Mouse (Mus musculus) kidney, postnatal 14 days (tissue): ENCODE measurements at regions not wholly inside any gene's neighbourhood (a gene's known extent, or its start where the extent isn't known, plus 50 kb on each side); places are given as distances from the start of the nearest gene placed in this dataset.

Experiments used
- DNase-seq: peaks from one replicate; pipeline ENCODE4 v3.0.0; 2022; ENCODE audit warnings: mixed read lengths

DNA sequence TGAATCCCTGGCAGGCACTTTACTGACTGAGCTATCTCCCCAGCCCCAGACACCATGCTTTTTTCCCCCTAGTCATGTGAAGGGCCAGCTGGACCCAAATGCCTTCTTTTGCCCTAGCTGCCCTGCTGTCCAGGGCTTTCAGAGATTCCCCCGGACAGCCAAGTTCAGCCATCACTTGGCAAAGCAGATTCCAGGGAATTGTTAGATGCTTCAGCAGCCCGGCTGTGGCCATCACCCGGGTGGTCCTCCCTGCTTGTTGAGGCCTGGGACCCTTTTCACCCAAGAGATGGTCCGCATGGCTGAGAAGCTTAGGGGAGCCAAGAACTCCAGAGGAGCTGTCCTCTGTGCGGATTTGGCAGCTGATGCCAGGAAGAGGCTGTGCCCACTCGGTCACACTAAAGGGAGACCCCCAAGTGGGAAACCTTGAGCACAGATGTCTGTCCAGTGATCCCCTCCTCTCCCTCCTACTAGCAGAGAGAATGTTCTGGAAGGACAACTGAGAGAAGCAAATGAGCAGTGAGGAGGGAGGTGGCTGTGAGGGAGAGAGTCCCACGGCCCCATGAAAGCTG is 61.8 kb upstream of the Gli2 start:
- DNase-seq, result no peak

DNA sequence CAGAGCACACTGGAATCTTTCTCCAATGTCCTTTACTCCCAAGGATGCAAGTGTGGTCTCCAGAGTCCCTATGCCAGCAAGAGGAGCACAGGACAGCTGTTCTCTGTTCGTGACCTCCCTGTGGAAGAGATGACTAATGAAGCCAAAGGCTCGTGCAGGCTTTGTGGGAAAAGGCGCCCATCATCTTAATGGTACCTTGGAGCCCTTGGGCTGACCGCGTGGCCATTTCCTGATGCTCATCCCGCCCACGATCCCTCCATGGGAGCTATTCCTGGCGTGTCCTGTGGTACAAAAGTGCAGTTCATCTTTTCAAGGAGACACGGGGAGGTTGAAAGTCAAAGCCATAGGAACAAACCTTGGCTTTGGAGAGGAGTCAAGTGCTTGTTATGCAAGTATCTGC is 55.2 kb upstream of the Gli2 start:
- no peak for DNase-seq

DNA sequence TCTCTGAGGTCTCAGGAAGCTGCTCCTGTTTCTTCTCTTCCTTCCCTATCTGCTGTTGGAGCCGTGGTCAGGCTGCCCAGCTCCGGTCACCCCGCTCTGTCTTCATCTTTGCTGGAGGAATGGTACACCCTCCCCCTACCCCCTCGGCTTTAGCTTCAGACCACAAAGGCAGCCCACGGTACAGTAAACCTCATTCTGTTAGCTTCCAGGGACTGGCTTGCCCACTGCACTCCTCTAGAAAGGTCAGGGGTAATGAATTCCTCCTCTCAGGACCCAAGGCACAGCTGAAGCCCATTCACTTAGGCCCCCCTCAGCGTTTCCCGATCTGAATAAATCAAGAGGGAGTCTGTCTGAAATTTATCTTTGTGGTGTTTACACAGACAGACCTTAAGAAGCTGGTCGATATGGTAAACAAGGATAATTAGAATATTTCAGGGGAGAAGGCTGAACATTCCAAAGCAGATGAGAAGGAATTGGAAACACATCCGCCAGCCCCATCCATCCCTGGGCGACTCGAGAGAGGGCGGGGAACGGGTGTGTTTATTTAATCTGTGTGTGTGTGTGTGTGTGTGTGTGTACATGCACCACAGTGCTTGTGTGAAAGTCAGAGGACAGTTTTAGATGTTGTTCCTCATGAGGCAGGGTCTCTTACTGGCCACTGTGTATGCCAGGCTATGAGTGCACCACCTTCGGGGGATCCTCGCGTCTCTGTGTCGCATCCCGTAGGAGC is 53.0 kb upstream of the Gli2 start:
- no peak for DNase-seq
